Mouse (Mus musculus) hindbrain, embryonic 14.5 days (tissue): ENCODE measurements around the gene Tmc5. TPM values are rescaled to one million over a fixed set of nuclear protein-coding genes. Genes with fewer than 3 reads are reported as not detected.

ENCODE experiments used
- ATAC-seq: fragments of 200-750 bp; cut with Nextera tagmentation; 2 replicates; pipeline ENCODE4 v1.8.0; 2017; ENCODE audit warnings: moderate number of reproducible peaks, mild to moderate bottlenecking, moderate TSS enrichment, moderate library complexity; ENCODE audit not compliant: low FRiP score
- DNase-seq: peaks from one replicate; pipeline ENCODE4 v3.0.0-alpha.2; 2015; ENCODE audit warnings: low spot score
- H3K27ac ChIP-seq: fragments of 300-500 bp; sonication (generic); 2 replicates; pipeline ENCODE4 v1.5.1; 2014; ENCODE audit warnings: mild to moderate bottlenecking, moderate library complexity
- H3K27me3 ChIP-seq: fragments of 300-500 bp; sonication (generic); 2 replicates; pipeline ENCODE4 v1.6.1; 2014; ENCODE audit warnings: mild to moderate bottlenecking, low read length, mixed read lengths; ENCODE audit not compliant: control insufficient read depth, insufficient read depth
- H3K36me3 ChIP-seq: fragments of 300-500 bp; sonication (generic); replicated peaks from 2 replicates; pipeline ENCODE4 v1.6.1; 2014; ENCODE audit not compliant: control insufficient read depth, insufficient read depth
- H3K4me1 ChIP-seq: fragments of 300-500 bp; sonication (generic); replicated peaks from 2 replicates; pipeline ENCODE4 v1.6.1; 2014; ENCODE audit warnings: antibody characterized with exemption, low read length, mixed read lengths; ENCODE audit not compliant: control insufficient read depth, insufficient read depth
- H3K4me2 ChIP-seq: fragments of 300-500 bp; sonication (generic); replicated peaks from 2 replicates; pipeline ENCODE4 v1.6.1; 2014; ENCODE audit warnings: mild to moderate bottlenecking, moderate library complexity
- H3K4me3 ChIP-seq: fragments of 300-500 bp; sonication (generic); replicated peaks from 2 replicates; pipeline ENCODE4 v1.5.1; 2014; ENCODE audit warnings: mild to moderate bottlenecking, low read length
- H3K9ac ChIP-seq: fragments of 300-500 bp; sonication (generic); 2 replicates; pipeline ENCODE4 v1.6.1; 2014
- H3K9me3 ChIP-seq: fragments of 300-500 bp; sonication (generic); 2 replicates; pipeline ENCODE4 v1.6.1; 2016; ENCODE audit warnings: low read length; ENCODE audit not compliant: control insufficient read depth
- WGBS: fragments of 180-500 bp; shearing (Covaris S2); extraction: QIAGEN DNeasy Blood & Tissue Kit; methylation state at CpG from one replicate; pipeline ENCODE4 v1.1.7; 2014; 5-methylcytosine and 5-hydroxymethylcytosine counted together
- polyA plus RNA-seq: library from polyadenylated mRNA; unstranded; fragments of >200 nt; fragmentation: Nextera tagmentation; extraction: Ambion mirVana; gene quantifications from 2 replicates; pipeline ENCODE4 v1.2.1, GENCODE M21; 2014

Tmc5 gene
- polyA plus RNA-seq, 1 experiment from 2014 or later = 0.20 TPM

- Histone ChIP-seq H3K9ac (no peak overlapping the region), H3K9me3 (no peaks in the 10 kb centered on the region), H3K4me1 (no peaks in the 10 kb centered on the region), H3K27me3 (no peaks in the 10 kb centered on the region), H3K4me2 (no peak overlapping the region), H3K4me3 (no peak overlapping the region), H3K36me3 (no peaks in the 10 kb centered on the region), H3K27ac (no peak overlapping the region)
- ATAC-seq (no peak), DNase-seq (no peak)
- WGBS = 81% methylated on average over 6 of the region's 6 CpGs
These were observed 24.0 kb downstream of the Tmc5 start for GRCm38 (mm10) chr7:118621094-118621493.

GRCm38 (mm10) chr7:118627550-118628298 lies 30.6 kb downstream of the Tmc5 start:
- no peak overlapping the region for H3K9ac ChIP-seq
- ATAC-seq = no peak
- no peaks in the 10 kb centered on the region for H3K9me3 ChIP-seq
- no peak overlapping the region for H3K27ac ChIP-seq
- no peaks in the 10 kb centered on the region for H3K4me1 ChIP-seq
- WGBS = 80% methylated on average over 12 of the region's 13 CpGs
- DNase-seq = no peak
- H3K4me2 ChIP-seq = no peak overlapping the region
- no peaks in the 10 kb centered on the region for H3K27me3 ChIP-seq
- no peaks in the 10 kb centered on the region for H3K36me3 ChIP-seq
- H3K4me3 ChIP-seq = no peak overlapping the region

GRCm38 (mm10) chr7:118633094-118633493 lies 36.0 kb downstream of the Tmc5 start:
- no peaks in the 10 kb centered on the region for H3K27me3 ChIP-seq
- H3K4me3 ChIP-seq = no peak overlapping the region
- DNase-seq = no peak
- H3K9ac ChIP-seq = no peak overlapping the region
- H3K27ac ChIP-seq = no peak overlapping the region
- no peaks in the 10 kb centered on the region for H3K36me3 ChIP-seq
- WGBS = 89% methylated on average over 9 of the region's 9 CpGs
- no peak for ATAC-seq
- H3K9me3 ChIP-seq = no peaks in the 10 kb centered on the region
- H3K4me1 ChIP-seq = no peaks in the 10 kb centered on the region
- no peak overlapping the region for H3K4me2 ChIP-seq

- no peak for ATAC-seq
- no peak for DNase-seq
- Histone ChIP-seq H3K36me3 (no peaks in the 10 kb centered on the region), H3K27me3 (no peaks in the 10 kb centered on the region), H3K4me3 (no peak overlapping the region), H3K27ac (no peak overlapping the region), H3K9me3 (no peaks in the 10 kb centered on the region), H3K4me1 (no peaks in the 10 kb centered on the region), H3K9ac (no peak overlapping the region), H3K4me2 (no peak overlapping the region)
- 80% methylated on average over 7 of the region's 7 CpGs for WGBS
These were observed 36.9 kb downstream of the Tmc5 start for GRCm38 (mm10) chr7:118633951-118634350.

GRCm38 (mm10) chr7:118637466-118637865 lies 40.4 kb downstream of the Tmc5 start:
- WGBS = 76% methylated on average over 4 of the region's 4 CpGs
- H3K4me3 ChIP-seq = no peak overlapping the region
- H3K27ac ChIP-seq = no peak overlapping the region
- no peaks in the 10 kb centered on the region for H3K4me1 ChIP-seq
- DNase-seq (no peak), ATAC-seq (no peak)
- H3K9ac ChIP-seq = no peak overlapping the region
- no peak overlapping the region for H3K4me2 ChIP-seq
- H3K9me3 ChIP-seq = no peaks in the 10 kb centered on the region
- H3K27me3 ChIP-seq = no peaks in the 10 kb centered on the region
- no peaks in the 10 kb centered on the region for H3K36me3 ChIP-seq

- DNase-seq = no peak
- no peak overlapping the region for H3K9ac ChIP-seq
- no peak for ATAC-seq
- no peak overlapping the region for H3K4me2 ChIP-seq
- H3K36me3 ChIP-seq = no peaks in the 10 kb centered on the region
- no peak overlapping the region for H3K4me3 ChIP-seq
- H3K27ac ChIP-seq = no peak overlapping the region
- WGBS = 96% methylated on average over 1 of the region's 1 CpGs
- H3K4me1 ChIP-seq = no peaks in the 10 kb centered on the region
- no peaks in the 10 kb centered on the region for H3K9me3 ChIP-seq
- no peaks in the 10 kb centered on the region for H3K27me3 ChIP-seq
These were observed 49.1 kb downstream of the Tmc5 start for GRCm38 (mm10) chr7:118646237-118646636.

- ATAC-seq (no peak), DNase-seq (no peak)
- H3K4me2 ChIP-seq = no peak overlapping the region
- H3K27me3 ChIP-seq = no peaks in the 10 kb centered on the region
- H3K27ac ChIP-seq = no peak overlapping the region
- WGBS = 78% methylated on average over 7 of the region's 7 CpGs
- no peak overlapping the region for H3K9ac ChIP-seq
- H3K4me1 ChIP-seq = no peaks in the 10 kb centered on the region
- no peak overlapping the region for H3K4me3 ChIP-seq
- H3K36me3 ChIP-seq = no peaks in the 10 kb centered on the region
- H3K9me3 ChIP-seq = no peaks in the 10 kb centered on the region
These were observed 52.2 kb downstream of the Tmc5 start for GRCm38 (mm10) chr7:118649328-118649727.

GRCm38 (mm10) chr7:118650119-118650518 lies 53.0 kb downstream of the Tmc5 start:
- 89% methylated on average over 4 of the region's 4 CpGs for WGBS
- no peaks in the 10 kb centered on the region for H3K9me3 ChIP-seq
- H3K4me3 ChIP-seq = no peak overlapping the region
- no peaks in the 10 kb centered on the region for H3K36me3 ChIP-seq
- H3K9ac ChIP-seq = no peak overlapping the region
- ATAC-seq (no peak), DNase-seq (no peak)
- H3K27me3 ChIP-seq = no peaks in the 10 kb centered on the region
- no peak overlapping the region for H3K27ac ChIP-seq
- no peak overlapping the region for H3K4me2 ChIP-seq
- H3K4me1 ChIP-seq = no peaks in the 10 kb centered on the region

- ATAC-seq (no peak), DNase-seq (no peak)
- Histone ChIP-seq H3K36me3 (no peaks in the 10 kb centered on the region), H3K4me2 (no peak overlapping the region), H3K9me3 (no peaks in the 10 kb centered on the region), H3K4me3 (no peak overlapping the region), H3K9ac (no peak overlapping the region), H3K27ac (no peak overlapping the region), H3K27me3 (no peaks in the 10 kb centered on the region), H3K4me1 (no peaks in the 10 kb centered on the region)
- 80% methylated on average over 1 of the region's 1 CpGs for WGBS
These were observed 53.8 kb downstream of the Tmc5 start for GRCm38 (mm10) chr7:118650891-118651290.
